Mouse (Mus musculus) R1 (cell line): ENCODE results near the gene Nmt1.

Source experiments
- DNase-seq: peaks from one replicate; pipeline ENCODE4 v3.0.0-alpha.2; 2018; ENCODE audit warnings: low read depth, low spot score

Gene Nmt1

GRCm38 (mm10) chr11:103076581-103076980 lies 48.6 kb downstream of the Nmt1 start:
- no peak for DNase-seq

DNA sequence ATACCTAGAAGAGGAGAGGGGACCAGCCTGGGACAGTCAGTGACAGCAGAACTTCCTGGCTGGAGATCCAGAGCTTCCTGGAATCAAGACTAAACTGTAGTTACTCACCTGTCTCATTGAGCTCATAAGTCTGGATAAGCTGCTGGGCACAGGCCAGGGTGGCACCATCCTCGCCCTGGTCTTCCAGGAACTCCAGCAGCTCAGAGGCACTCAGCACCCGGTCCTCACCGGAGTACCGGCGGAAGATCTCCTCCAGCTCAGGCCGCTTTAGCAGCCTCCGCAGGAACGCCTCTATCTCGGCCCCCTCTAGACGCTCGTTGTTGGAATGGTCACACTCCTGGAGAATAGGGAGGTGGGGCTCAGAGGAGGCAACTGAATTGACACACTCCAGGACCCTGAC lies 50.1 kb downstream of the Nmt1 start:
- no peak for DNase-seq

DNA sequence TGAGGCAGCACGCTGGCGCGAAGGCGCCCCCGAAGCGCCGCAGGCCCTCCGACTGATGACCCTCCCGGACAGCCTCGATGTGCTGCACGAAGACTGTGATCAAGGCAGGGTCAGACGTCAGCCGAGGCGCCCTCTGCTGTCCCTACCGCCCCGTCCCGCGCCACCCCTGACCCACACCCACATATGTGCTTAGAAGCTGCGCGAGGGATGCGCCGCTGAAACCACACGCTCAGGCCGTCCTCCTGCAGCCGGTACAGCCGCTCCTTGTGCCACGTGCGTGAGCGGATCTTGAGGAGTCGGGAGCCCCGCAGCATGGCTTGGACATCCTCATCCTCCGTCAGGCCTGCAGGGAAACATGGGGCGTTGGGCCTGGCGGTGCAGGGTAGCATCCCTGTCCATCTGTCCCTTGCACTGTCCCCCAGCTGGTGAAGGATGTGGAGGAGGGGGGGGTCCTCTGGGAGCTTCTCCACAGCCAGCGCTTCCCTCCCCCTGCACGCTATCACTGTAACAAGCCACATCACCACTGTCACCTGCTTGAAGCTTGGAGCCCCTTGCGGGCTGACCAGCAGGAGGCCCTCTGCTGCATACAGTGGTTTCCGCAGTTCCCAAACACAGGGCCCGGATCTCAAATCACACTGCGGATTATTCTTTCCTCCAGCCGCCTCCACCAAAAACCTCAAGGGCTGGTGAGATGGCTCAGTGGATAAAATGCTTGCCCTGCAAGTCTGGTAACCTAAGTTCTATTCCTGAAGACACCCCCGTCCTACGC lies 52.5 kb downstream of the Nmt1 start:
- no peak for DNase-seq

DNA sequence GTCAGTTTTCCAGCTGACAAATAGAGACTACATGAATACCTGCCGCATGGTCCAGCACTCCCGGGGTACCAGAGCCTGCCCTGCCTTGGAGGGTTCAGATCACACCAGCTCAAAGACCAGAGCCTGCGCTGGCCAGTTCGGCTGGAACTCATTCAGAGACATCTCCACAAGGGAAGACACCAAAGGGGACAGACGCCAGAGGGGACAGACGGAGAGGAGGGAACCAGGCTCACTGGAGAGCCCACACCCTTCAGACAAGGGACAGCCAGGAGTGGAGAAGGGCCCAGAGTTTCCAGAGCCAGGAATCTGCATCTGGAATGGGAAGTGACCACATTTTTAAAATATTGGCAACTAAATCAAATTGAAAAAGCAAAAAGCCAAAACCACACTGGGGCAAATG lies 53.6 kb downstream of the Nmt1 start:
- DNase-seq = no peak

DNA sequence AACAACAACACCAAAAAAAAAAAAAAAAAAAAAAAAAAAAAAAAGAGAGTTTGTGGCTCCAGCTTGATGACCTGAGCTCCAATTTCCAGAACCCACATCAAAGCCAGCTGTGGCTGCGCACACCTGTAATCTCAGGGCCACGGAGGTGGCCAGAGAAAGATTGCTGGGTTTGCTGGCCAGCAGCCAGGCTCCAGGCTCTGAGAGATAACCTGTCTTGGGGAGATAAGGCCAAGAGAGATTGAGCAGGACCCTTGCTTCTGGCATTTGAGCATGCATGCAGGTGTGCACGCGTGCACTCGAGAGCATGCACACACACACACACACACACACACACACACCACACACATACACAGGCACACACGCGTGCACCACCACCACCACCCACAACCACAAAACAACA lies 65.3 kb downstream of the Nmt1 start:
- DNase-seq = no peak

- peak; percentile 74 for DNase-seq
These were observed 66.2 kb downstream of the Nmt1 start for GRCm38 (mm10) chr11:103093862-103094833.

DNA sequence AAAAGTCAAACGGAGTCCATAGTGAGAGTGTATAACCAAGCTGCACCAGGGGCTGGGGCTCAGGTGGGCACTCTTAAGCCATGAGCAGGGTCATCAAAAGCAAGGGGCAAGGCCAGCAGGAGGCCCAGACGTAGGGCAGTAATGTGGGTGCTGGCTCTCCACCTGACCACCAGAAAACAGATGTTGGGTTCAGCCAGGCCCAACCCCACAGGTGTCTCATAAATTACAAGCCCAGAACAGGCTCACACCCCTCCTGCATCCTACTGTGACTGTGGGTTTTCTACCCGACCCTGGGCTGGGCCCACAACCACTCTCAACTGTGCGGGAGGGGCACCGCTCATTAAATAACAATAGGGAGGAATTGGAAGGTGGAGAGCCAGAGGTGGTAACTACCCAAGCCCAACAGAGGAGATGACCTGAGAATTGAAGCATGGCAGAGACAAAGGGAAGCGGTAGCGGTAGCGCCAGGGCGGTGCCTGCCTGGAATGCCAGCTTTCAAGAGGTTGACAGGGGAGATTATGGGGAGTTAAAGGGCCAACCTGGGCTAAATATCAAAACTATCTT lies 67.2 kb downstream of the Nmt1 start:
- peak; percentile 83 for DNase-seq

GRCm38 (mm10) chr11:103095801-103096200 lies 67.8 kb downstream of the Nmt1 start:
- no peak for DNase-seq

- DNase-seq = peak; percentile 88
These were observed 69.2 kb downstream of the Nmt1 start for GRCm38 (mm10) chr11:103096979-103097894.

GRCm38 (mm10) chr11:103098531-103099190 lies 70.7 kb downstream of the Nmt1 start:
- DNase-seq = no peak

DNA sequence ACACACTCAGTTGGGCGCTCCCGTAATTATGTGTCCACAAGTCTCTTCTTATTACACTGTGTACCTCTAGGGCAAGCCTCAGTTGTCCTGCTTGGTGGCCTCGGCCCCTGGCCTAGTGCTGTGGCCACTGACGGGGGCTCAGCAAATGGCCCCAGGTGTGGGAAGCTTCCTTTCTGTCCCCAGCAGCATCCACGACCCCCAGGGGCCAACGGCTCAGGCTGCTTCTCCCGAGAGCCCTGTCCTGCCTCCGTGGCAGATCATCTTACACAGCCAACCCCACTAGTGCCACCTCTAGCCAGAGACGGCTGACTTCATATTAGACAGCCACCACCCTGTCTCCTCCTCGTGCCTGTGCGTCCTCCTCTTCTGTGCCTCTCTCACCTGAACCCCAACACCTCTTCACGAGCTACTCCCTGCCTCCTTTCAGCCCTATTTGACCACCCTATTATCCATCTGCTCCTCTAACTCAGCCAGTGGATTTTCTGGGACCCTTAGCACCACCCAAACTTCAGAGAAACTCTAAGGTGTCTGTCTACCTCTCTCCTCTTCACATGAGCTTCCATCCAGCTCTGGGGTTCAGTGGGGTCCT lies 71.5 kb downstream of the Nmt1 start:
- no peak for DNase-seq

GRCm38 (mm10) chr11:103100361-103100760 lies 72.4 kb downstream of the Nmt1 start:
- no peak for DNase-seq

DNA sequence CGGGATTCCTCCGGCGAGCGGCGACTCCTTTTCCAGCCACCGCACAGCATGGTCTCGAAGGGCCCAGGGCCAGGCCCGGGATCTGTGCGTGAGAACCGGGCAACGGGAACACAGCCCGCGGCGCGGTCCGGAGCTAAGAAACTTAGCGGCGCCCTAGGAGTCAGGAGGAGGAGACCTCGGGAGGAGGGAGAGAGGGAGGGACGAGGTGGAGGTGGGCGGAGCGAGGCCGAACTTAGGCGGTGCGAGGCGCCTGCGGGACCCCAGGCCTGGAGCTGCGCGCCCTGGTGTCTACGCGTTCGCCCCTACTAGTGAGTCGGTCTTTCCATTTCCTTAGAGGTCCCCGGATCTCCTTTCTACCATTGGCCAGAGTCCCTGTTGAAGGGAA lies 73.5 kb downstream of the Nmt1 start, which contains the start of the genes Plcd3 and Acbd4:
Gene Plcd3, minus strand, starts transcription at position 178 of the 385 bp plus-strand sequence.
Gene Acbd4, plus strand, starts transcription at position 202 of the 385 bp plus-strand sequence.
- peak; percentile 88 for DNase-seq

DNA sequence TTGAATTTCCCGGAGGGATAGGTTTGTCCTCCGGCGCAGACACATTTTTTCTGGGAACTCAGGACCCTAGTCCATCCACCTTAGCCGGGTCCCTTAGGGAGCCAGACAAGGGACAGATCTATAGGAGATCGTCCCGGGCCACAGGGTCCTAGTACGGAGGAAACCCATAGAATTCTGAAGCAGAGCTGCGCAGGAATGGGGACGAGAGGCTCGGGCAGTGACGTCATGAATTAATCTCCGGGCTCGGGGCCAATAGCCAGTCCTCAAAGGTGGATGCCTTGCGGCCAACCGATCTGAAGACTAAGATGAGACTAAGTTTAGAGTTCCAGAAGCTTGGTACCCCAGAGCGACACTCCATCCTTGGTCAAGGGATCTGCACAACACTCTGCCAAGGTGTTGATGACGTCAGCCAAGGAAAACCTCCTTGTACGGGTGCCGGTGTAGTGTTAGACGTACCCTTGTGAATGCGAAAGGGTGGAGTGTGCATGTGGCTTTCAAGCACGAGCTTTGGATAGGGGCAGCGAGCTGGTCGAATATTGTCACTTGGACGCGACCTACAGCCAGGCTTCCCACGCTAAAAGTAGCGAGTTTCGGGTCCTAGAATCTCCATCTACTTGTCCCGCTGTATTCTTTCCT lies 74.0 kb downstream of the Nmt1 start:
- DNase-seq = peak; percentile 71

- peak; percentile 98 for DNase-seq
These were observed 74.8 kb downstream of the Nmt1 start for GRCm38 (mm10) chr11:103102725-103103349.

- DNase-seq = no peak
These were observed 75.6 kb downstream of the Nmt1 start for GRCm38 (mm10) chr11:103103621-103104020.

- DNase-seq = no peak
These were observed 76.5 kb downstream of the Nmt1 start for GRCm38 (mm10) chr11:103104469-103104868.

DNA sequence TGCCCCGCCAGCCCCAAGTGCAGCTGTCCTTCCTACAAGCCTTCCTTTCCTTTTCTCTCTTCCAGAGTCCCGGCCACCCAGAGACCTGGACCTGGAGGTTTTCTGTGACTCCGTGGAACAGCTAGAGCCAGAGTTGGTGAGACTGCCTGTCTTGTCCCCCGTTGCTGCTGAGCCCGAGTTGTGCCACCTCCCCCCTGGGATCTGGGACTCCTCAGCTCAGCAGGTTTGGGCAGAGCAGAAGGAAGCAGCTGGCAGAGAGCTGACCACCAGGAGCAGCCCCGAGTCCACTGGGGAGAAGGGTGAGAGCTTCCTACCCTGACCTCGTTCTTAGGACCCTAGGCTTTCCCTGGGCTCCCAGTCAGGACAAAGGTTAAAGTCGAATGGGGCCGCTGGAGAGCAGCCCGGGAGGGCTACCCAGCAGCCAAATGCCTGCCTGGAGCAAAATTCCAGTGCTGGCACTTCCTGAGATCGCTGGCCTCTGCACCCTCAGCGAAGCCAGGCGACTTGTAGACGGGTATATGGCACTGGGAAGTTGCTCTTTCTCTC lies 77.3 kb downstream of the Nmt1 start:
- DNase-seq = no peak

DNA sequence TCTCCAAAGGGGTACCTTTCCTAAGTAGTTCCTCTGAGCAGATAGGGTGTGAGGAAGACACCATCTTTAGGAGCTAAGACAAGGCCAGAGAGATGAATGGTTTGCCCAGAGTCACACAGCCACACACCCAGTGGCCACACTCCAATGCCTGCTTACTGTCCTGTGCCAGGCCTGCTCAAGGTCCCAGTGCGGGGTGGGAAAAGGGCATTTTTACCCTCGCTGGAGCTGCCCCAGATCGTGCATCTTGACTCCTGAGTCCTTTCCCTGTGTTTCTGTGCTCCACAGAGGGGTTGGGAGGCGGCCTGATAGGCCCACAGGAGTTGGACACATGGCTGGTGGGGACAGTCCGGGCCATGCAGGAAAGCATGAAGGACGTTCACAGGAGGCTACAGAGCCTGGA lies 77.8 kb downstream of the Nmt1 start:
- no peak for DNase-seq
